Mouse (Mus musculus): Measurements from ENCODE around the gene Lin7b.
"Not testable (repeated sequence)": the region's sequence is repeated elsewhere in the genome, so short reads cannot be mapped to it uniquely, and the experiment has no call there.

Lin7b gene

DNA sequence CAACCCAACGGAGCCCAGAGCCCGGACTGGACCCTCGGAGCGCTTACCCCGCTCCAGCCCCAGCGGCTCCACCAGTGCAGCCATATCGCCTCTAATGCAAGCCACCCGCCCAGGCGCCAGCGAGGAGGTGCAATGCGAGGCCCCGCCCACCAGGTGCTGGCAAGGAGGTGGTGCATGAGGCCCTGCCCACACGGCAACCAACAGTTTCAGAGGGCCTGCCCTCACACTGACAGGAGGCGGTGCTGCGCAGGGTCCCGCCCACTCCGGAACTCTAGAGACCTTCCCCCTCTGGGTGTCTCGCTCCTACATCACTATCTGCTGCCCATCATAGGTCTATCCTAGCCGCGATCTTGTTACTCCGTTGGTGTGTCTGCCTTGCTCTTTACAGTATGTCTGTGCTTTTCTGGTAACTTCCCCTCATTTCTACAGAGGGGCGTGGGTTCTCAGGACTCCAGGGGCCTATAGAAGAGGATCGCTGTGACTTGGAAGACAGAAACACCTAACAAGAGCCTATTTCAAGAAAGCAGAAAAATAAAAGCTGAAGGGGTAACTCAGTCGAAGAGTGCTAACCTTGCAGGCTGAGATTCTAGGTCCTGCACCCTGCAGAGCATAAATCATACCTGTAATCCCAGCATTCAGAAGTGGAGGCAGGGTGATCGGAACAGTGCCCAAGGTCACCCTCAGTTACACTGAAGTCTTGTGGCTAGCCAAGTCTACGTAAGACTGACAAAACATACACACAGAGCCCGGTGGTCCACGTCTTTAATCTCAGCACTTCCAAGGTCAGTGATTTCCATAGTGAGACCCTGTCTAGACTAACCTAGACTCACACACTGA, at the start of gene Lin7b:
Gene Lin7b, minus strand, starts transcription at position 109 of the 837 bp plus-strand sequence.
- DNase-seq (ENCODE audit: low read depth, low spot score), result no peak

GRCm38 (mm10) chr7:45417962-45418492, 47.6 kb upstream of the Lin7b start:
- DNase-seq (ENCODE audit: low read depth, low spot score), result no peak

- DNase-seq (ENCODE audit: low read depth, low spot score), result no peak
Measured at GRCm38 (mm10) chr7:45415636-45416035, 45.3 kb upstream of the Lin7b start.

DNA sequence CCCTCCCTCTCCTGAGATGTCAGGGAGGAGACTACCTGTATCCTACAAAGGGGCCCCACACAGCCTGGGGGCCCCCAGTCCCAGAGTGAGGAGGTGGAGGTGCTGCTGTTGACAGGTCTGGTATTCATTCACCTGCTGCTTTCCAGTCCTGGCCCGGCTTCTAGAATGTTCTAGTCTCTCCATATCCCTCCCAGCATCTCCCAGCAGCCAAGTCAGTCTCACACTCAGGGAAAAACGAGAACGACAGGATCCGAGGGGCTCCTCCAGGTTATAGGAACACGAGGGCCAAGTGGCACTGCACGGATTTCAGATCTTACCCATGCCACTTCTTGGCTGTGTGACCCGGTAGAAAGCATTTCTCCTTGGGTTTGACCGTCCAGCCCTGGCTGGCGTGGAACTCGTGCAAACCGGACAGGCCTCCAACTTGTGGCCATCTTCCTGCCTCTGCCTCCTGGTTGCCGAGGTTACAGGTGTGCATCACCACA, 44.4 kb upstream of the Lin7b start:
- no peak for DNase-seq (ENCODE audit: low read depth, low spot score)

GRCm38 (mm10) chr7:45413864-45414739, 43.7 kb upstream of the Lin7b start:
- DNase-seq (ENCODE audit: low read depth, low spot score), result no peak

- peak; percentile 29 for DNase-seq (ENCODE audit: low read depth, low spot score)
Measured at GRCm38 (mm10) chr7:45413113-45413863, 42.9 kb upstream of the Lin7b start, which contains the start of gene Ntf5. Gene Ntf5, plus strand, starts transcription at chr7:45413695.

- DNase-seq (ENCODE audit: low read depth, low spot score), result no peak
Measured at GRCm38 (mm10) chr7:45412421-45412820, 42.0 kb upstream of the Lin7b start.

DNA sequence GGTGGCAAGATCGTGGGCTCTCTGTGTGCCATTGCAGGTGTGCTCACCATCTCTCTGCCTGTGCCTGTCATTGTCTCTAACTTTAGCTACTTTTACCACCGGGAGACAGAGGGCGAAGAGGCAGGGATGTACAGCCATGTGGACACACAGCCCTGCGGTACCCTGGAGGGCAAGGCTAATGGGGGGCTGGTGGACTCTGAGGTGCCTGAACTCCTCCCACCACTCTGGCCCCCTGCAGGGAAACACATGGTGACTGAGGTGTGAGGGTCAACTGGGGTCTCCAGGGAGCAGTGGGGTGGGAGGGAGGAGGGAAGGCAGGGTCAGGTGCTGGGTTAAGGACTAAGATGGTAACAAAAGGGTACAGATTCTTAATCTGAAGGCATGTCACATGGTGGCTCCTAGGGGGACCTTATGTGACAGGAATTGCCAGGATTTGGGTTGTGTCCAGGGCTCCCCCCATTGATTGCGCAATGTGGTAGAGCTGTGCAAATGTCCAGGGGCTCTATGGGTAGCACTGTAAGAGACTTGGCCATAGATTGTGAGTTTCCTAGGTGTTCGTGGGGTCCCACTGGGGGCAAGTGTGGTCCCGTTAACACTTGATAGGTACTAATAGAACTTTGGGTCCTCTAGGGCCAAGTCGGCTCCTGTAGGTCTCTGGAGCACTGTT, 39.2 kb upstream of the Lin7b start:
- DNase-seq (ENCODE audit: low read depth, low spot score), result no peak

- no peak for DNase-seq (ENCODE audit: low read depth, low spot score)
Measured at GRCm38 (mm10) chr7:45408949-45409348, 38.6 kb upstream of the Lin7b start.

DNA sequence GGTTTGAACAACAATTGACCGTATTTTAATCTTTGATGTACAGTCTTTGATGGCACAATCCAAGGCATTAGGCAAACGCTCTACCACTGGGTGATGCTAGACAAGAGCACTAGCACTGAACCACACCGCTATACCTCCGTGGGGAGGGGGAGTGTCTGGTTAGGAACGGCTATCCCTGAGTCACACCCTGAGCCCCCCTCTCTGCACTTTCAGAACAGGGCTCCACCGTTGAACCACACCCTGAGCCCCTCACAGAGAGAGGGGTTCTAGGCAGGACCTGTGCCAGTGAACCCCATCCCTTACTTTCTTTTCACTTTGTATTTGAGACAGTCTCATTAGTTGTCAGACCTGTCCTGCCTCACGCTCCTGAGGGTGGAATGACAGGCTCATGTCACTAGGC, 38.0 kb upstream of the Lin7b start:
- no peak for DNase-seq (ENCODE audit: low read depth, low spot score)

DNA sequence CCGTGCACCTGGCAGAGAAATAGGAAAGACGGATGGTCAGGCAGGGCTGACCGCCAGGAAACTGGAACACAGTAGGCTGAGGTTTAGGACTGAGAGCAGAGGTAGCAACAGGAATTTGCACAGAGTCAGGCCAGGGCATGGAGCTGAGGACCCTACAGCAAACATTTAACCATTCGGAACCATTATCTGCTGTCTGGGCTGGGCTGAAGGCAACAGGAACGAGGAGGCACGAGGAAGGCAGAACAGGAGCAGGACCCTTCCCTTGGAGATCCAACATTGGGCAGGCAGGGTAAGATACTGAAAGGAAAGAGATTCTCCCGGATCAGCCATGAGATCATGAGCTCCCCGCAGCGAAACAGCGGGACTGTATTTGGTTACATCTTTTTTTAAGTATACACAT, 37.5 kb upstream of the Lin7b start:
- no peak for DNase-seq (ENCODE audit: low read depth, low spot score)

DNA sequence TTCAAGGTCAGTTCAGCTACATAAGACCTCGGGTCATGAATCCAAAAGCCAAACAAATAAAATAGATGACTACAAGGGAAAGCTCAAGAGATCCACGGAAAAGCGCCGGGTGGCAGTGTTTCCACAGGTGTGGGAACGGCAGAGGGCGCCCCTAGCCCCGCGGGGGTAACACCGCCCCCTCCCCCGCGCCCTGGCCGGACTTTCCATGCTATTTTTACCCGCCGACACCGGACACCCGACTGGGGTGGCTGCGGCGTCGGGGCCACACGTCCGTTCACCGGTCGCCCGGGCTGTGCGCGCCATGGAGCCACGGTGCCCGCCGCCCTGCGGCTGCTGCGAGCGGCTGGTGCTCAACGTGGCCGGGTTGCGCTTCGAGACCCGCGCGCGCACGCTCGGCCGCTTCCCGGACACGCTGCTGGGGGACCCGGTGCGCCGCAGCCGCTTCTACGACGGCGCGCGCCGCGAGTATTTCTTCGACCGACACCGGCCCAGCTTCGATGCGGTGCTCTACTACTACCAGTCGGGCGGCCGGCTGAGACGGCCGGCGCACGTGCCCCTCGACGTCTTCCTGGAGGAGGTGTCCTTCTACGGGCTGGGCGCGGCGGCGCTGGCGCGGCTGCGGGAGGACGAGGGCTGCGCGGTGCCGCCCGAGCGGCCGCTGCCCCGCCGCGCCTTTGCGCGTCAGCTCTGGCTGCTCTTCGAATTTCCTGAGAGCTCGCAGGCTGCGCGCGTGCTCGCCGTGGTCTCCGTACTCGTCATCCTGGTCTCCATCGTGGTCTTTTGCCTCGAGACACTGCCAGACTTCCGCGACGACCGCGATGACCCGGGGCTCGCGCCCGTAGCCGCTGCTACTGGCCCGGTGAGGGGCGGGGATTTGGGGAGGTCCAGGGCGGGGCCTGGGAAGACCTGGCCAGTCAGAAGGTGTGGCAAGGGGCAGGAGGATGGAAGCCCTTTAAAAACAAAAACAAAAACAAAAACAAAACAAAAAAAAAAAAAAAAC, 36.1 kb upstream of the Lin7b start:
- DNase-seq (ENCODE audit: low read depth, low spot score), result no peak

- DNase-seq (ENCODE audit: low read depth, low spot score), result peak; percentile 66
Measured at GRCm38 (mm10) chr7:45405091-45406075, 35.0 kb upstream of the Lin7b start, which contains the start of gene Kcna7. Gene Kcna7, plus strand, starts transcription at chr7:45405653.

DNA sequence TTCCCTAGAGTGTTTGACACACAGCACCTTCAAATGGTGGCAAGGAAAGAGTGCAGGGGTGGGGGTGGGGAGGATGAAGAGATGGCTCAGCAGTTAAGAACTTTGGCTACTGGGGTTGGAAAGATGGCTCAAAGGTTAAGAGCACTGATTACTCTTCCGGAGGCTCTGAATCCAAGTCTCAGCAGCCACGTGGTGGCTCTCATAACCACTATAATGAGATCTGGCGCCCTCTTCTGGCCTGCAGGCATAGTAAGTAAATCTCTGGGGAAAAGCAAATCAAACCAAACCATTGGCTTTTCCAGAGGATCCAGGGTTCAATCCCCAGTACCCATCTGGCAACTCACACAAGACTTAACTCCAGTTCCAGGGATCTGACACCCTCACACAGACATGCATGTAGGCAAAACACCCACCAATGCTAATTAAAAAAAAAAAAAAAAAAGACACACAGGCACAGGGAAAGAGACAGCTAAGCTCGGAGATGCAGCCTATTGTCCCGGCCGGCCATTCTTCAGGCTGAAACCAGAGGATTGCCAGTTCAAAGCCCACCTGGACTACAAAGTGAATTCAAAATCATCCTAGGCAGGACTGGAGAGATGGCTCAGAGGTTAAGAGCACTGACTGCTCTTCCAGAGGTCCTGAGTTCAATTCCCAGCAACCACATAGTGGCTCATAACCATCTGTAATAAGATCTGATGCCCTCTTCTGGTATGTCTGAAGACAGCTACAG, 33.3 kb upstream of the Lin7b start:
- DNase-seq (ENCODE audit: low read depth, low spot score), result peak; percentile 64

DNA sequence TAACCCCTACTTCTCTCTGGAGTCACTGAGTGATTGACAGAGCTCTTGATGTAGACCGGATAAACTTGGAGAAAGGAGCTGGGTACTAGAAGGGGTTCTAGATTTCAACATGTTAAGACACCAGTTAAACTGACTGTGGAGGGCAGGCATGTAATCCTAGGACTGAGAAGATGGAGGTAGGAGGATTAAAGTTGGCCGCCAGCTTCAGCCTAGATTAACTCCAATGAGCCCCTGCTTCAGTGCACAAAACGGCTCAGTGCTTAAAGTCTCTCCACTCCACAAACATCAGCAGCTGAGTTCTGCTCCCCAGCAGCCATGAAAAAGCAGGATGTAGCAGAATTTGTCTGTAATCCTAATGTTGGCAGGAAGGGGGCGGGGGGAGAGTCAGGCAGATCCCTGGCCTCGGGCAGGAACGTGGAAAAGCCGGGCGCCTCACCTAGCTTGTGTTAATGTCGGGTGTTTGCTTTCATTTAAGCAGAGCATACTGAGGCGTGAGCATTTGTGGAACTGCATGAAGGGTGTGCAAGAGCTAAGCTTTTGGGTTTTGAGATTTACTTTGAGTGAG, 31.2 kb upstream of the Lin7b start:
- DNase-seq (ENCODE audit: low read depth, low spot score), result no peak

DNA sequence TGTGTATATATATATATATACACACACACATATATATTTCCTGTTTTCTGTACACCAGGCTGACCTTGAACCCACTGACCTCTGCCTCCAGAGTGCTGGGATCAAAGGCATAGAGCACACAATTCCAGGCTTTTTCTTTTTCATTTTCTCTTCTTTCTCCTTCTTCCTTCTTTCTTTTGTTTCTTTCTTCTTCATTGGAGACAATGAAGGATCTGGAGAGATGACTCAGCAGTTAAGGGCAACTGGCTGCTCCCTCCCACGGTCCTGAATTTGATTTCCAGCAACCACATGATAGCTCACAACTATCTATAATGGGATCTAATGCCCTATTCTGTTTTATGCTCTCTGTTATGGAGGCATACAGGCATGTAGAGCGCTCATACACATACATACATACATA, 26.4 kb upstream of the Lin7b start:
- peak; percentile 45 for DNase-seq (ENCODE audit: low read depth, low spot score)

GRCm38 (mm10) chr7:45396337-45396775, 26.0 kb upstream of the Lin7b start:
- not testable (repeated sequence) for DNase-seq (ENCODE audit: low read depth, low spot score)
